Mouse (Mus musculus) thymus, postnatal 14 days (tissue): ENCODE results near the gene Bmp2k.
"Not testable (repeated sequence)": the region's sequence is repeated elsewhere in the genome, so short reads cannot be mapped to it uniquely, and the experiment has no call there.

Experiments
- DNase-seq: peaks from one replicate; pipeline ENCODE4 v3.0.0; 2021

Gene Bmp2k

GRCm38 (mm10) chr5:97002336-97002735 is 4.8 kb downstream of the Bmp2k start:
- no peak for DNase-seq

- DNase-seq, result no peak
These were observed 5.4 kb downstream of the Bmp2k start for GRCm38 (mm10) chr5:97002937-97003336.

GRCm38 (mm10) chr5:97004178-97005030 is 6.9 kb downstream of the Bmp2k start:
- no peak for DNase-seq

GRCm38 (mm10) chr5:97005891-97006290 is 8.4 kb downstream of the Bmp2k start:
- DNase-seq, result no peak

- DNase-seq, result no peak
These were observed 9.4 kb downstream of the Bmp2k start for GRCm38 (mm10) chr5:97006929-97007328.

- no peak for DNase-seq
These were observed 10.0 kb downstream of the Bmp2k start for GRCm38 (mm10) chr5:97007496-97007895.

- not testable (repeated sequence) for DNase-seq
These were observed 11.7 kb downstream of the Bmp2k start for GRCm38 (mm10) chr5:97009140-97009539.

GRCm38 (mm10) chr5:97009601-97010335 is 12.3 kb downstream of the Bmp2k start:
- no peak for DNase-seq

- DNase-seq, result no peak
These were observed 18.5 kb downstream of the Bmp2k start for GRCm38 (mm10) chr5:97015781-97016508.

- no peak for DNase-seq
These were observed 19.5 kb downstream of the Bmp2k start for GRCm38 (mm10) chr5:97016842-97017577.

- DNase-seq, result no peak
These were observed 25.1 kb downstream of the Bmp2k start for GRCm38 (mm10) chr5:97022305-97023278.

GRCm38 (mm10) chr5:97024834-97025233 is 27.3 kb downstream of the Bmp2k start:
- DNase-seq, result no peak

GRCm38 (mm10) chr5:97025650-97026049 is 28.2 kb downstream of the Bmp2k start:
- DNase-seq, result no peak

- DNase-seq, result no peak
These were observed 30.5 kb downstream of the Bmp2k start for GRCm38 (mm10) chr5:97028004-97028403.

- DNase-seq, result not testable (repeated sequence)
These were observed 31.4 kb downstream of the Bmp2k start for GRCm38 (mm10) chr5:97028840-97029239.

GRCm38 (mm10) chr5:97031771-97032170 is 34.3 kb downstream of the Bmp2k start:
- DNase-seq, result no peak

GRCm38 (mm10) chr5:97045260-97045659 is 47.8 kb downstream of the Bmp2k start:
- no peak for DNase-seq

- no peak for DNase-seq
These were observed 49.2 kb downstream of the Bmp2k start for GRCm38 (mm10) chr5:97046680-97047079.

GRCm38 (mm10) chr5:97048905-97049304 is 51.4 kb downstream of the Bmp2k start:
- no peak for DNase-seq

GRCm38 (mm10) chr5:97054166-97054565 is 56.7 kb downstream of the Bmp2k start:
- no peak for DNase-seq

- no peak for DNase-seq
These were observed 57.3 kb downstream of the Bmp2k start for GRCm38 (mm10) chr5:97054801-97055200.
